Mouse (Mus musculus) brain, embryonic 18.5 days (tissue): ENCODE data around the gene Cebpb.

Experiments used
- DNase-seq: peaks from one replicate; pipeline ENCODE4 v3.0.0-alpha.2; 2012; ENCODE audit warnings: low read depth, low spot score

Cebpb gene

DNA sequence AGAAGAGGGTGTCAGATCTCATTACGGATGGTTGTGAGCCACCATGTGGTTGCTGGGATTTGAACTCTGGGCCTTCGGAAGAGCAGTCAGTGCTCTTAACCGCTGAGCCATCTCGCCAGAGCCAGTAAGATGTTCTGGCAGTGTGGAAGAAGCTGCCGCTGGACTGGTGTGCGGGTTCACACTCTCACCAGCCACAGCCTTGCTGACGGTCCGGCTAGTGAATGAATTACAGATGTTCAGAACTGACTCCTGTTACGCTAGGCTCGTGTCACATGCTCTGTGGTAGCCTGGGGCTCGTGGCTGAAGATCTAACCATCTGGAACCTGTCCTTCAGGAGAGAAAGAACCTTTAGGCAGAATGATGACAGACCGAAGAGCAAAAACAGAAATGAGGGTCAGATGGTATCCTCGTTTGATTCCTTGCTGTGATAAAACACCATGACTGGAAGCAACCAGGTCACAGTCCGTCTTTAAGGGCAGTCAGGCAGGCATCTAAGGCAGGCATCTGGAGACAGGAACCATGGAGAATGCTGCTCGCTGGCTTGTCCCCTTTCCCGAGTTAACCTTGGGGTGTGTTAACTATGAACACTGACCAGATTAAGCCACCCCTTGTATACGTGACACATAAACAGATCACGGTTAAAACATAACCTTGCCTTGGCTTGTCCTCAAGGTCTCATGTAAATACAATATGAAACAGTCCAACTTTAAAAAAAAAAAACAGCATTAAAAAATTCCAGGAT is 22.6 kb upstream of the Cebpb start:
- no peak for DNase-seq

DNA sequence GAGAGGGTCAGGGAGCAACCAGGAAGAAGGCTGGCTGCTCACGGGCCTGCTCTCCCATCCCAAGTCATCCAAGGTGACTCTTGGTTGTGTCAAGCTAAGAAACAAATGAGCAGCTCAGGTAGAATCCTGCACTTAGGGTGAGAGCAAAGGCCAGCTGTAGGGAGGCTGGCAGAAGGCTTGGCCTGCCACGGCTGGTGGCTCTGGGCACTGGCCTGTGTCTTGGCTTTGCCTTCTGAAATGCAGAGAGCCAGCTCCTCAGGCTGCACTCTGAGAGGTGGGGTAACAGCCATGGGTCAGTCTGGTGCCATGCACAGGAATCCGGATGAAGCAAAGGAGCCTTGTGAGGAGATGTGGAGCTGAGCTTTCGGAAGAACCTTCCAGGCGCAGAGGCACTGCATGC is 20.3 kb upstream of the Cebpb start:
- no peak for DNase-seq

DNA sequence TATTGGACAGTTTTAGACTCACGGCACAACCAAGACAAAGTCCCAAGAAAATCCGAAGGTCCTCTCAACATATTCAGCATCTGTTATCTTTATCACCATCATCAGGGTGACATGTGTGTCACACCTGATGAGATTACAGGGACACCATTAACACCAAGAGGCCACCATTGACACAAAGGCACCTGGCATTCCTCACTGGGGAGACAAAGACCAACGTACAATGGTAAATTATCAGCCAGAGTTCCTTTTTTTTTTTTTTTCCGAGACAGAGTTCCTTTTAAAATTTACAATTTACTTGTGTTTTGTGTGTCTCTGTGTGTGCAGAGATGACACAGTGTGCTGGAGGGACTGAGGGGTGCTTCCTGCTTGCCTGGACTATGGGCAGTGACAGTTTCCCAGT is 19.3 kb upstream of the Cebpb start:
- no peak for DNase-seq

DNA sequence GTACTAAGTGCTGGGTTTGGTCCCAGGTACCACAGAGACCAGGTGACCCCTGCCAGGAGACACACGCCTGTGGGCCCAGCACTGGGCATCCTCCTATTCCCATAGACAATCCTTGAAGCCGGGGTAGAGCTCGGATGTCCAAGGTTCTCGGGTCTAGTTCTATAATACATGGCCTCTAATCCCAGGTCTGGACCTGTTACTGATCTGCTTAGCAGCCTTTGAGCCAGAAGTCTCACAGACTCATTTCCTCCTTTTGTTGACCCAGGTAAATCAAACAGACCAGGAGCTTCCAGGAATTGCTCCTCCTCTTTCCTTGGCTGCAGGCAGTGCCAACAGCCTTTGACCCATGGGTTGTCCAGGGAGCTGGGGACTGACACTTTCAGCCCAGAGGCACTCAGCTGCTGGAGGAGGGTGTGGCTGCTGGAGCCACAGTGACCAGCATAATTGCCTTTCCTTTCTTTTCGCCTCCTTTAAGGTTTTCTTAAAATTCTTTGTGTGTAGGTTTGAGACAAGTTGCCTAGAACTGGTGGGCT is 17.5 kb upstream of the Cebpb start:
- no peak for DNase-seq

DNA sequence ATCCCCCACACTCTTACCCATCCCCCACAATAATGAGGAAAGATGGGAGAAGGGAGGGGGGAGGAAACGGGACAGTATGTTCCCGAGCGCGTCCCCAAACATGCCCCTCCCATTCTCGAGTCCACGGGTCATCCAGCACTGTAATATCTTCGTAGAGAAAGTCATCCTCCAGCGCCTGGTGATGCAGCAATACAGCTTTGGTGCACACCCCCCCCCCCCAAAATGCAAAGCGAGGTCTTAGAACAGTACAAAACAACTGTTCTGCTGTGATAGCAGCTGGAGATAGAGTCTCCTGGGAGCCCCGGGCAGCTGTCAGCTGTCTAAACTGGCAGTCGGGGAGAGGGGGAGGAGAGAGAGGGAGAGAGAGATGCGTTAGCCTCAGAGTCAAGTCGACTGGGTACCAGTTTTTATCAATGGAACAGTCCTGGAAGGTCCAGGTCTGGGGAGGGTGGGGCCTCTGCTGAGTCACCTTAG is 16.5 kb upstream of the Cebpb start:
- no peak for DNase-seq

DNA sequence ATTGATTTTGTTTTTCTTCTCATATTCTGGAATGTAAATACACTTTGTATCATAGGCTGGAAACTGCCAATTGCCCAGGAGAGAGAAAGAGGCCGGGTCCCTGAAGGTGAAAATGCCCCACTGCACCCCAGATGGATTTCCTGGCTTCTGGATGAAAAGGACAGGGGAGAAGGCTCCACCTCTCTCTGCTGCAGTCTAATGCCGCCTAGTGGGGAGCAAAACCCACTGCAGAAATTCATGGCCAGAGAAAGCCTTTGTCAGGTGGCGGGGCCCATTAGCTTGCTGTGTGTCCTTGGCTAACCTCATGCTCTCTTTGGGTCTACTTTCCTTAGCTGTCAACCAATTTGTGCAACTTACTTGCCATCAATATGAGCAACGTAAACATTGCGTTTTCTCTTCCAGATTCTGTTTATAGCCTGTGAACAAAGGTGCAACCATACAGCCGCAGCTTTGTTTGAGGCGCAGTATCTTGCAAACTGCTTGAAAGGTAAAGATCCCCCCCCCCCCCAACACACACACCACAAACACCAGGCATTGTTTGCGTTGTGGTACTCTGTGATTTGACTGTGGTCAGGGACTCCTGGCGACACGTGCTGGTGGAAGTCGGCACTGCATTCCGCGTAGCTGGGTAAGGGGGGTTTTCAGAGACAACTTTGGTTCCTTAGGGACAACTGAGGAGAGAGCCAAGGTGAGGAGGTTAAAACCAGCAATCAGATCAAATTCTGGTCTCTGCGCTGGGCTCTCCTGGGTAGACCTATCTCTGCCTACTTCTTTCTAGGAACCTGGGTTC is 13.4 kb upstream of the Cebpb start:
- DNase-seq: no peak

DNA sequence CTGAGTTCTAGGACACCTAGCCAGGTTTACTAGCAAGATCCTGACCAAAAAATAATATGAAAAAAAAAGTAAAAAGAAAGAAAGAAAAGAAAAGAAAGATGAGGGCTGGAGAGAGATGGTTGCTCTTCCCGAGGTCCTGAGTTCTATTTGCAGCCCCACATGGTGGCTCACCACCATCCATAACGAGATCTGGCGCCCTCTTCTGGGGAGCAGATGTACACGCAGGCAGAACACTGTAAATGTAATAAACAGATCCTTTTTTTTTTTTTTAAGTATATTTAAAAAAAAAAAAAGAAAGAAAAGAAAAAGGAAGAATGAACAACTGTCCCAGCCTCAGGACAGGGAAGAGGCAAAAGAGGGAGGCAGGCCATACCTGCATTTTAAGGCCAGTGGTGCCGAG is 10.1 kb upstream of the Cebpb start:
- DNase-seq: no peak

DNA sequence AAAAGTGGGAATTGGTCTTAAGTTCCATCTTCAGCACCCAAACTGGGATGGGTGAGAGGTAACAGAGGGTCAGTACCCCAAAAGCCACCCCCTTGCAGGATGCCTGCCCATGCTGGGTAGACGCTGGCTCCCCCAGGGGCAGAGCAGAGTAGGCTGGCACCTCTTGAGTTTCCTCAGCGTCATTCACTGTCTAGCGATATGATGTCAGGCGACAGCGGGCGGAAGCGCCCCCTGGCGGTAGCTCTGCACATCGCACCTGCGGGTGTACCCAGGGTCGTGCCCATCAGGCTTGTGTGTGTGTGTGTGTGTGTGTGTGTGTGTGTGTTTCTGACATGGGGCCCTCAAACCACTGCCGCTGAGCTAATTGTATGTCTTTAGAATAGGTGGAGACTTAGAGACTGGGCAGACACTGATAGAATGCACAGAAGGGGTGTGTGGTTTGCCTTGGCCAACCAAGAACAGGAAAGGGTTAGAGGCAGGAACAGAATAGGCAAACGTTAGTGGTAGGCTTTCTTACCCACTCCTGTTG is 8.7 kb upstream of the Cebpb start:
- no peak for DNase-seq

DNA sequence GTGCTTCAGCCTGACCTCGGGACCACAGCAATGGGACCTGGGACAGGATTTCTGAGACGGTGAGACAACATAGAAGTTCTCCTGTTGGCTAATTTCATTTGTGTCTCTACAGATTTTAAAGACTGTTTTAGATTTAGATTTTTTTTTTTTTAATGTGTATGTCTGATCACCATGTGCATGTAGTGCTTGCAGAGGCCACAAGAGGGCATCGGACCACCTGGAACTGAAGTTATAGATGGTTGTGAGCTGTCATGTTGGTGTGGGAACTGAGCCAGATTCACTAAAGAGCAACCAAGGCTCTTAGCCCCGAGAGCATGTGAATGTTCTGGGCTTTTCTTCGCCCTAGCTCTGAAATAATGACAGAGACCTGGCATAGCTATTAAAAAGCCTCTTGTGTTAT is 8.1 kb upstream of the Cebpb start:
- DNase-seq: no peak

DNA sequence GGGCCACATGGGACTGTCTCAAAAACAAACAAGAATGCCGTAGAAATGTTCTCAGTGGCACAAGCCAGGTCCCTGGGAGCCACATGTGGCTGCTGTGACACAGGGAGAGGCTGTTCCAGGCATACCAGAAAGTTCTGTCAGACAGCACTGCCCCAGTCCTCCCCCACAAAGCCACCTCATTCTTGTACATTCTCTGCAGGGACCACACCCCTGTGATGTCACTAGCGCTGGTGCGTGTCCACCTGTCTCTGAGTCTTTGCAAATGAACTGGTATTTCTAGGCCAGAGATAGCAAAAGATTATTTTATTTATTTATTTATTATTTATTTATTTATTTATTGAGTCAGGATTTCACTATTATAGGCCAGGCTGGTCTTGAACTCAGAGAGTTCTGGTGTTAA is 5.0 kb upstream of the Cebpb start:
- DNase-seq: no peak

DNA sequence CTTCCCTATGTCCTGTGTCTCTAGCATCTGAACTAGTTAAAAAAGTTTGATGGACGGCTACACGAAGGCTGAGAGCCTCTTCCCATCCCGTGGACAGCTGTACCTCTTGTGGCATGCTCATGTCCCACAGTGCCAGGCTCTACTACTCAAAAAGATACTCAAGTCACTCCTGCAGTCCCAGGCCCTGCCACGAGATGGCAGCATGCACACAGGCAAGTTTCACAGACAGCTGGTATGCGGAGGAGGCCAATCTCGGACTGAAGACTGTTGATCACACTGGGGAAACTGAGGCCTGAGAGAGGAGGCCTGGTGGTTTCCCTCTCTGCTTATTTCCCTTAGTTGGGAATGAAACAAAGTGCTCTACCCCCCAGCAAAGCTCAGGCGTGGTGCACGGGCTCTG is 3.6 kb upstream of the Cebpb start:
- peak; percentile 63 for DNase-seq

DNA sequence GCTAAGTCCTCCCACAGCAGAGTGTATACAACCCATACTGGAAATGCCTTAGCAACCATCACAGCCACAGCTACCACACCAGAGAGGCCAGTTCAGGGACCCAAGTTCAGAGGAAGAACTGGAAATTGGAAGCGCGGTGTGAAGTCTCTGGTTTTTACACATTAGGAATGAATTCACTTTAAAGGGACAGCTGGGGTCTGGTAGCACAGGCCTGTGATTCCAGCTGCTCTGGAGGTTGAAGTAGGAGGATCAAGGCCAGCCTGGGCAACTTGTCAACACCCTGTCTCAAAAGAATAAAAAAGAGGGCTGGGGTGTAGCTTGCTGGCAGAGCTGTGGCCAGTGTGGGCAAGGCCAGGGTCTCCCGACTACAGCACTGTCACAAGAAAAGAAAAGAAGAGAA is 2.9 kb upstream of the Cebpb start:
- no peak for DNase-seq

DNA sequence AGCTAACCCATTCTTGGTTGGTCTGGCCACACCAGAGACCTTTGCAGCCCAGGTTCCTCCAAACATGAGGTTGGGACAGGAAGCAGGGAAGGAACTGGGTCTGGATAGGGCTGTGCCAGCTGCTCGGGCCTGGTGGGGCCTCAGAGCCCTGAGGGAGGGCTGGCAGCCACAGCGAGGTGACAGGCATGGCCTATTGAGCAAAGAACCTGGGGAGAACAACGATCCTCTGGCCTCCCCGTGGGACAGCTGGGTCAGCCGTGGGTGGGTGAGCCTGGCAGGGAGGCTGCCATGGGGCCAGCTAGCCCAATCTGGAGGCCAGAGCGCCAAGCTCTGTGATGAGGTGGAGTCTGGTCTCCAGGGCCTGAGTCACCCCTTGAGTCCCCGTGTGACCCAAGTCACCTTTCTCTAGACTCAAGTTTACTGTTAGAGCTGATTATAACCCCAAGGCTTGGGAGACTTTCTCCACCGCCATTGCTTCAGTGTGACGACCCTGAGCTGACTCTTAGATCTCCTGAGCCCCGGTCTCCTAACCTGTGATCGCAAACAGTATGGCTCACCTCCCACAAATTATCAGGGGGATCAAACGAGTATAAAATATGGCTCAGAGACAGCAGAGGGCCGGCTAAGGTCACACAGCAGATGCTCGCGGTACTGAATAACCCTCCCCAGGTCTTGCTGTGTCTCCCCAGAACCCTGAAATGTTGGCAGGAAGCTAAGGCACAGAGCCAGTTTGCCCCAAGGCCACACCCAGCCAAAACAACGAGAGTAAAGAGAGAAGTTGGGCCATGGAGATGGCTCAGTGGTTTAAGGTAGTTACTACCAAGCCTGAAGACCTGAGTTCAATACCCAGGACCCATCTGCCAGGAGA is 2.1 kb upstream of the Cebpb start:
- no peak for DNase-seq

DNA sequence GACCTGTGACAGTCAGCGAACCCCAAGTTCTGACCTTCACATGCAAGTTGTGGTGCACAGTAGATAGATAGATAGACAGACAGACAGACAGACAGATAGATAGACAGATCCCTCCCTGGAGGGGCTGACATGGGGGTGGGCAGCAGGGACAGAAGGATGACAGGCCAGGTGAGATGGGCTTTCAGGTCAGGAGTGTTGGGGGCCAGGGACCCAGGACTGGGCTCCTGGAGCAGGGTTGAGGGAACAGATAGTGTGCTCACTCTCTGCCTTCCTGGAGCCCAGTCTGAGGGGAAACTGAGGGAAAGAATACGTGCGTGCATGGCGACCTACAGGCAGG is 1.5 kb upstream of the Cebpb start:
- no peak for DNase-seq

DNA sequence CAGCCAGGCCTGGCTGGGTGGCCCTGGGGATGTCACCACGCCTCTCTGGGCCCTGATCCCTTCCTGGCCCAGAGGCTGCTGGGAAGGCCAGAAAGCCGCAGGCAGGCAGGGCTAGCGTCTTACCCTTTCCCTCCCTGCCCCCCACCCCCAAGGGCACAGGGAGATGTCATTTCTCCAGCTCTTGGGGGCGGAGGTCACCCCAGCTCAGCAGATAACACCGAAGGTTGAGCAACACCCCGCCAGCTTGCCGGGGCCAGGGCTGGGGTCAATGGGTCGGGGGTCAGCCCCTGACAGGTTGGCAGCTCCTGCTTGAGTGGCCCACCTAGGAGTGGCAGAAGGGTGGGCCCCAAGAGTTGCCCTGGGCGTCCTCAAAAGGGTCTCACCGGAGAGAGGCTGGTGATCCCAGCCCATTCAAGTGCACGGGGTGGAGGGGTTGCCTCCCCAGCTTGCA is 1.0 kb upstream of the Cebpb start:
- DNase-seq: no peak

DNA sequence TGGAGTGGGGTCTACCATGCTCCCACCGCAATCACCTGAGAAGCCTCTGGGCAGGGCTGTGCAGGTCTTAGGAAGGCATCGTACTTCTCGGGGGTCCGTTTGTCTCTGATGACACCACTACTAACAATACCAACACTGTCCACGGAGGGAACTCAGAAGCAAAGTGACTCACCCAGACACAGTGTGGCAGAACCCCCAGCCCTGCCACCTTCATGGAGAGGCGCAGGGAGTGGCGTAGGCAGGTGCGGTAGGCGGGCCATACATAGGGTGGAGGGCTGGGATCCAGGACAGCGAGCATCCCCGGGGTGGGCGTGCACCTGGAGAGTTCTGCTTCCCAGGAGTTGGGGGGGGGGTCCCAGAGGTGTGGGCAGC is 603 bp upstream of the Cebpb start:
- DNase-seq: no peak

DNA sequence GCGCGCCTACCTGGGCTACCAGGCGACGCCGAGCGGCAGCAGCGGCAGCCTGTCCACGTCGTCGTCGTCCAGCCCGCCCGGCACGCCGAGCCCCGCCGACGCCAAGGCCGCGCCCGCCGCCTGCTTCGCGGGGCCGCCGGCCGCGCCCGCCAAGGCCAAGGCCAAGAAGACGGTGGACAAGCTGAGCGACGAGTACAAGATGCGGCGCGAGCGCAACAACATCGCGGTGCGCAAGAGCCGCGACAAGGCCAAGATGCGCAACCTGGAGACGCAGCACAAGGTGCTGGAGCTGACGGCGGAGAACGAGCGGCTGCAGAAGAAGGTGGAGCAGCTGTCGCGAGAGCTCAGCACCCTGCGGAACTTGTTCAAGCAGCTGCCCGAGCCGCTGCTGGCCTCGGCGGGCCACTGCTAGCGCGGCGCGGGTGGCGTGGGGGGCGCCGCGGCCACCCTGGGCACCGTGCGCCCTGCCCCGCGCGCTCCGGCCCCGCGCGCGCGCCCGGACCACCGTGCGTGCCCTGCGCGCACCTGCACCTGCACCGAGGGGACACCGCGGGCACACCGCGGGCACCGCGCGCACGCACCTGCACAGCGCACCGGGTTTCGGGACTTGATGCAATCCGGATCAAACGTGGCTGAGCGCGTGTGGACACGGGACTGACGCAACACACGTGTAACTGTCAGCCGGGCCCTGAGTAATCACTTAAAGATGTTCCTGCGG is 945 bp downstream of the Cebpb start, which contains the start of gene Tmem189:
Gene Tmem189, minus strand, starts transcription at position 322 of the 718 bp plus-strand sequence.
- no peak for DNase-seq

DNA sequence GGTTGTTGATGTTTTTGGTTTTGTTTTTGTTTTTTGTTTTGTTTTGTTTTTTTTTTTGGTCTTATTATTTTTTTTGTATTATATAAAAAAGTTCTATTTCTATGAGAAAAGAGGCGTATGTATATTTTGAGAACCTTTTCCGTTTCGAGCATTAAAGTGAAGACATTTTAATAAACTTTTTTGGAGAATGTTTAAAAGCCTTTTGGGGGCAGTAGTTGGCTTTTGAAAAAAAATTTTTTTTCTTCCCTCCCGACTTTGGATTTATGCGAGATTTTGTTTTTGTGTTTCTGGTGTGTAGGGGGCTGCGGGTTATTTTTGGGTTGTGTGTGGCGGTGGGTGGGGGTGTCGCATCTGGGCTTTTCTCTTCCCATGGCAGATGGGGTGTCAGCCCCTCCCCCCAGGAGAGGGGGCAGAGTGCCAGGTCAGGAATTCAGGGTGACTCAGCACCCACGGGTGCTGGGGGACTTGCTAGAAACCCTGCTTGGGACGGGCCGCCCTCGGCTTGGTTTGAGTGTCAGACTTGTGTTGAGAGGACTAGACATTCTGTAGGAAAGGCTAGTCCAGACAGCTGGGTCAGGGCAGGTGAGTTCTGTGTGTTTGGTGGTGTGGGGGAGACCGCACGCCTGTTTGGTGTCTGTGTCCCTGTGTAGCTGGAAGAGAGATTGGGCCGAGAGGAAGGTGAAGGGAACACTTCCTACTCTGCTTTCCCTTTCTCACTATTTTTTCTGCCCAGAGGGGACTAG is 1.7 kb downstream of the Cebpb start:
- no peak for DNase-seq

DNA sequence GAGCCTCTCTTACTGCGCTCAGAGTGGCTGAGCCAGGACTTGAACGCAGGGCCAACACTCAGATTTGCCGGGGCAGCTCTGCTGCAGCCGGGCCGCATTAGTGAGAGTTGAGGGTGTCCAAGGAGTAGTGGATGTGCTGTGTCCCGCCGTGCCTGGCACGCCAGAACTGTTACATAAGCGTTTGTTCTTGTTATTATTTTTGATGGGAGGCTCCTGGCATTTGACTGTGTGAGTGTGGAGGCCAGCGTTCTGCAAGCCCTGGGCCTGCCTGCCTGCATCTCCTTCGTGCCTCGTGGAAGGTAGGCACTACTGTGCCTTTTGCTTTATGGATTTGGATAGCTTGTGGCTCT is 2.2 kb downstream of the Cebpb start:
- DNase-seq: no peak

DNA sequence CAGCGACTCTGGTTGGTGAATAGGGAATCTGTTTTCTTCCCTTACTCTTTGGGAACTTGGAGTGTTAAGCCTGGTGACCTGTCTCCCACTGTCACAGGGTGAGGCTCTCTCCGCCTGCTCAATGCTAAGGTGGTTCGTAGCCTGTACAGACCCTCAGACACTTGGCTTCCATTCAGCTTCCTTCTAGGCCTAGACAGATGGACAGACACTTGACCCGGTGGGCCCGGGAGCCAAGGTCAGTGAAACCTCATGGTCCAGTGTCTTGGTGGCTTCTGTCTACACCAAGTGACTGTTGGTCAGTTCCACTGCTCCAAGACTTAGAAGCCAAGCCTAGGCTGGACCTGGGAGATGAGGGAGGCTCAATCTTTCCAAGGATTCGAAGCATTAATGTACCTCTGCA is 2.7 kb downstream of the Cebpb start:
- no peak for DNase-seq
